Mouse (Mus musculus) ES-E14 (cell line): ENCODE results near the gene Ifna15.

Source experiments
- HCFC1 ChIP-seq: IDR thresholded peaks from 2 replicates; pipeline ENCODE4 v1.6.1; 2012; ENCODE audit warnings: low read length, inconsistent platforms, borderline replicate concordance; ENCODE audit not compliant: insufficient read depth
- ZC3H11A ChIP-seq: IDR thresholded peaks from 2 replicates; pipeline ENCODE4 v1.6.1; 2012; ENCODE audit warnings: low read depth, mild to moderate bottlenecking, inconsistent platforms, low read length, borderline replicate concordance
- ZNF384 ChIP-seq: IDR thresholded peaks from 2 replicates; pipeline ENCODE4 v1.6.1; 2012; ENCODE audit warnings: low read depth, low read length, inconsistent platforms

GRCm38 (mm10) chr4:88536640-88537039 lies 21.4 kb downstream of the Ifna15 start:
- no peak for TF ChIP-seq HCFC1
- TF ChIP-seq ZNF384: no peak
- TF ChIP-seq ZC3H11A: no peak
